Mouse (Mus musculus): ENCODE data around the gene Wasf2. TPM values are rescaled to one million over a fixed set of nuclear protein-coding genes. Genes with fewer than 3 reads are reported as not detected.

Gene Wasf2
- total and polyA plus RNA-seq, 3 experiments, result 34.6 to 83.8 (median 77.5) TPM

- WGBS, result under 1% methylated on average over 75 of the region's 78 CpGs
- TF ChIP-seq CTCF (IDR thresholded peaks at IDR 0.05), result peak; percentile 66
- peak; percentile 76; the same call in 1 of the 2 replicates for TF ChIP-seq EP300 (IDR thresholded peaks at IDR 0.05; ENCODE audit: insufficient read depth, low read depth, low read length)
- peak; percentile 98 for TF ChIP-seq POLR2A (IDR thresholded peaks at IDR 0.05; ENCODE audit: insufficient read depth, low read depth, low read length)
- H3K79me2 ChIP-seq (replicated peaks; ENCODE audit: control insufficient read depth, insufficient read depth, low read length), result no peaks in the 10 kb centered on the region
- H3K27ac ChIP-seq, result peak overlapping the region; percentile 99
- no peaks in the 10 kb centered on the region for H3K36me3 ChIP-seq (ENCODE audit: control insufficient read depth, insufficient read depth, low read length)
- peak overlapping the region; percentile 90 for H3K9ac ChIP-seq (ENCODE audit: low read depth, low read length)
- H3K4me3 ChIP-seq, result peak overlapping the region; percentile 95
- H3K4me1 ChIP-seq (ENCODE audit: control insufficient read depth, insufficient read depth, low read length), result peaks cover 9% of the 10 kb centered on the region
- no peaks in the 10 kb centered on the region for H3K27me3 ChIP-seq (ENCODE audit: control insufficient read depth, insufficient read depth, low read length)
- intact Hi-C loops (cut with DNase I), result no loop called here
- DNase-seq, result peak; percentile 93 to 95
These were observed 110.9 kb downstream of the Wasf2 start for GRCm38 (mm10) chr4:133240934-133241908.

- H3K4me1 ChIP-seq (ENCODE audit: control insufficient read depth, insufficient read depth, low read length), result peaks cover 9% of the 10 kb centered on the region
These were observed 111.6 kb downstream of the Wasf2 start for GRCm38 (mm10) chr4:133241910-133242309.

GRCm38 (mm10) chr4:133242710-133243109, 112.4 kb downstream of the Wasf2 start:
- H3K36me3 ChIP-seq (ENCODE audit: control insufficient read depth, insufficient read depth, low read length), result no peaks in the 10 kb centered on the region
- H3K4me3 ChIP-seq, result no peak overlapping the region
- no peaks in the 10 kb centered on the region for H3K79me2 ChIP-seq (replicated peaks; ENCODE audit: control insufficient read depth, insufficient read depth, low read length)
- H3K4me1 ChIP-seq (ENCODE audit: control insufficient read depth, insufficient read depth, low read length), result peaks cover 9% of the 10 kb centered on the region
- intact Hi-C loops (cut with DNase I), result no loop called here
- no peak for TF ChIP-seq POLR2A (IDR thresholded peaks at IDR 0.05; ENCODE audit: insufficient read depth, low read depth, low read length)
- no peak for TF ChIP-seq EP300 (IDR thresholded peaks at IDR 0.05; ENCODE audit: insufficient read depth, low read depth, low read length)
- TF ChIP-seq CTCF (IDR thresholded peaks at IDR 0.05), result no peak
- 75% methylated on average over 9 of the region's 9 CpGs for WGBS
- no peak overlapping the region for H3K9ac ChIP-seq (ENCODE audit: low read depth, low read length)
- H3K27me3 ChIP-seq (ENCODE audit: control insufficient read depth, insufficient read depth, low read length), result no peaks in the 10 kb centered on the region
- DNase-seq, result no peak
- peak overlapping the region; percentile 99 for H3K27ac ChIP-seq

More at GRCm38 (mm10) chr4:133241910-133242309, 111.6 kb downstream of the Wasf2 start:
- no peaks in the 10 kb centered on the region for H3K79me2 ChIP-seq (replicated peaks; ENCODE audit: control insufficient read depth, insufficient read depth, low read length)
- peak overlapping the region; percentile 95 for H3K4me3 ChIP-seq
- H3K36me3 ChIP-seq (ENCODE audit: control insufficient read depth, insufficient read depth, low read length), result no peaks in the 10 kb centered on the region
- H3K27ac ChIP-seq, result peak overlapping the region; percentile 99
- WGBS, result 16% methylated on average over 11 of the region's 11 CpGs
- TF ChIP-seq CTCF (IDR thresholded peaks at IDR 0.05) (no peak), EP300 (IDR thresholded peaks at IDR 0.05; ENCODE audit: insufficient read depth, low read depth, low read length) (peak; percentile 1; the same call in 1 of the 2 replicates)
- peak overlapping the region; percentile 44 for H3K9ac ChIP-seq (ENCODE audit: low read depth, low read length)
- no peaks in the 10 kb centered on the region for H3K27me3 ChIP-seq (ENCODE audit: control insufficient read depth, insufficient read depth, low read length)
- no peak for DNase-seq
- intact Hi-C loops (cut with DNase I), result no loop called here

GRCm38 (mm10) chr4:133243538-133243937, 113.2 kb downstream of the Wasf2 start:
- Histone ChIP-seq H3K4me3 (no peak overlapping the region), H3K79me2 (replicated peaks; ENCODE audit: control insufficient read depth, insufficient read depth, low read length) (no peaks in the 10 kb centered on the region), H3K9ac (ENCODE audit: low read depth, low read length) (0 out of 2 replicates have a peak overlapping the region, but pooled peaks have one; percentile 2), H3K4me1 (ENCODE audit: control insufficient read depth, insufficient read depth, low read length) (peaks cover 9% of the 10 kb centered on the region), H3K27ac (peak overlapping the region; percentile 56), H3K36me3 (ENCODE audit: control insufficient read depth, insufficient read depth, low read length) (no peaks in the 10 kb centered on the region), H3K27me3 (ENCODE audit: control insufficient read depth, insufficient read depth, low read length) (no peaks in the 10 kb centered on the region)
- WGBS, result 41% methylated on average over 13 of the region's 13 CpGs
- DNase-seq, result no peak
- intact Hi-C loops (cut with DNase I), result no loop called here
- no peak for TF ChIP-seq POLR2A (IDR thresholded peaks at IDR 0.05; ENCODE audit: insufficient read depth, low read depth, low read length)

GRCm38 (mm10) chr4:133244289-133244688, 114.0 kb downstream of the Wasf2 start:
- intact Hi-C loops (cut with DNase I), result no loop called here
- Histone ChIP-seq H3K36me3 (ENCODE audit: control insufficient read depth, insufficient read depth, low read length) (no peaks in the 10 kb centered on the region), H3K4me3 (no peak overlapping the region), H3K79me2 (replicated peaks; ENCODE audit: control insufficient read depth, insufficient read depth, low read length) (no peaks in the 10 kb centered on the region), H3K4me1 (ENCODE audit: control insufficient read depth, insufficient read depth, low read length) (peaks cover 9% of the 10 kb centered on the region), H3K27ac (no peak overlapping the region; the same call in 1 of the 2 replicates), H3K9ac (ENCODE audit: low read depth, low read length) (no peak overlapping the region), H3K27me3 (ENCODE audit: control insufficient read depth, insufficient read depth, low read length) (no peaks in the 10 kb centered on the region)
- TF ChIP-seq CTCF (IDR thresholded peaks at IDR 0.05), result no peak
- DNase-seq, result no peak
- WGBS, result 72% methylated on average over 1 of the region's 1 CpGs

GRCm38 (mm10) chr4:133247072-133247471, 116.8 kb downstream of the Wasf2 start:
- peak; percentile 62 to 73 for DNase-seq
- Histone ChIP-seq H3K9ac (ENCODE audit: low read depth, low read length) (no peak overlapping the region; the same call in 1 of the 2 replicates), H3K4me3 (peak overlapping the region; percentile 38), H3K27me3 (ENCODE audit: control insufficient read depth, insufficient read depth, low read length) (no peaks in the 10 kb centered on the region), H3K4me1 (ENCODE audit: control insufficient read depth, insufficient read depth, low read length) (peaks cover 7% of the 10 kb centered on the region), H3K79me2 (replicated peaks; ENCODE audit: control insufficient read depth, insufficient read depth, low read length) (no peaks in the 10 kb centered on the region), H3K36me3 (ENCODE audit: control insufficient read depth, insufficient read depth, low read length) (no peaks in the 10 kb centered on the region), H3K27ac (peak overlapping the region; percentile 54)
- intact Hi-C loops (cut with DNase I), result no loop called here
- no peak for TF ChIP-seq CTCF (IDR thresholded peaks at IDR 0.05)
- peak; percentile 53 for TF ChIP-seq POLR2A (IDR thresholded peaks at IDR 0.05; ENCODE audit: insufficient read depth, low read depth, low read length)
- peak; percentile 90; the same call in 1 of the 2 replicates for TF ChIP-seq EP300 (IDR thresholded peaks at IDR 0.05; ENCODE audit: insufficient read depth, low read depth, low read length)
- WGBS, result 26% methylated on average over 15 of the region's 15 CpGs

Measured in heart, adult 2 months (tissue).